Mouse (Mus musculus) adrenal gland, postnatal 25 days (tissue): ENCODE measurements around the gene Abca2. TPM values are rescaled to one million over a fixed set of nuclear protein-coding genes. Genes with fewer than 3 reads are reported as not detected.

ENCODE experiments used
- microRNA-seq, 2 experiments: library from miRNA; unstranded; fragments of <30 nt; microRNA quantifications; one replicate each; pipeline ENCODE4 v1.2.0; 2021
- total RNA-seq: library from RNA; stranded (reverse); gene quantifications from 2 replicates; pipeline ENCODE4 v1.2.3, GENCODE M21; 2021

Gene Abca2
- total RNA-seq, 1 experiment from 2014 or later = 40.5 TPM

Small RNAs within 50 kb of the gene (microRNA-seq; reads per million reads assigned to microRNA genes)
- 0.36 to 0.69 reads per million in 2 experiments for gene Mir3087

Other genes with a start within 250 kb of the Abca2 start
- gene Nrarp, start 247.9 kb upstream of the Abca2 start, total RNA-seq = 2.2 and 4.0 TPM in 2 replicates
- 28.1 and 33.9 TPM in 2 replicates for gene Tor4a, start 231.8 kb upstream of the Abca2 start, total RNA-seq
- 61.8 and 66.9 TPM in 2 replicates for gene Nelfb, start 217.2 kb upstream of the Abca2 start, total RNA-seq
- gene Stpg3, start 214.1 kb upstream of the Abca2 start, total RNA-seq = not detected in 2 replicates
- gene Fam166a, start 210.0 kb upstream of the Abca2 start, total RNA-seq = 0.46 TPM in 1 of 2 replicates, not detected in the other
- 247 and 303 TPM in 2 replicates for gene Tubb4b, start 204.0 kb upstream of the Abca2 start, total RNA-seq
- gene Slc34a3, start 194.3 kb upstream of the Abca2 start, total RNA-seq = not detected in 2 replicates
- gene Rnf224, start 191.9 kb upstream of the Abca2 start, total RNA-seq = not detected in 2 replicates
- 7.4 and 7.9 TPM in 2 replicates for gene Rnf208, start 186.4 kb upstream of the Abca2 start, total RNA-seq
- not detected in 2 replicates for gene Cysrt1, start 186.3 kb upstream of the Abca2 start, total RNA-seq
- 3.5 and 8.1 TPM in 2 replicates for gene AL732309.1, start 181.8 kb upstream of the Abca2 start, total RNA-seq
- 32.3 and 48.8 TPM in 2 replicates for gene Tmem203, start 173.3 kb upstream of the Abca2 start, total RNA-seq
- 10.0 and 10.7 TPM in 2 replicates for gene Tprn, start 166.1 kb upstream of the Abca2 start, total RNA-seq
- 35.1 and 47.7 TPM in 2 replicates for gene Ssna1, start 156.3 kb upstream of the Abca2 start, total RNA-seq
- 70.9 and 95.1 TPM in 2 replicates for gene Anapc2, start 156.2 kb upstream of the Abca2 start, total RNA-seq
- gene Tmem210, start 140.6 kb upstream of the Abca2 start, total RNA-seq = not detected in 2 replicates
- not detected in 2 replicates for gene Lrrc26, start 138.8 kb upstream of the Abca2 start, total RNA-seq
- gene Grin1, start 109.5 kb upstream of the Abca2 start, total RNA-seq = 9.0 and 12.6 TPM in 2 replicates
- 53.6 and 57.9 TPM in 2 replicates for gene Man1b1, start 96.4 kb upstream of the Abca2 start, total RNA-seq
- gene Dpp7, start 72.3 kb upstream of the Abca2 start, total RNA-seq = 24.6 and 31.8 TPM in 2 replicates
- gene Uap1l1, start 63.0 kb upstream of the Abca2 start, total RNA-seq = 10.7 and 18.8 TPM in 2 replicates
- 1.6 and 2.1 TPM in 2 replicates for gene Sapcd2, start 56.4 kb upstream of the Abca2 start, total RNA-seq
- 2.4 and 3.7 TPM in 2 replicates for gene Entpd2, start 32.8 kb upstream of the Abca2 start, total RNA-seq
- 120 and 134 TPM in 2 replicates for gene Npdc1, start 29.4 kb upstream of the Abca2 start, total RNA-seq
- gene Fut7, start 5.4 kb upstream of the Abca2 start, total RNA-seq = not detected in 2 replicates
- gene Clic3, start 28.1 kb downstream of the Abca2 start, total RNA-seq = not detected in 2 replicates
- 32.6 and 41.0 TPM in 2 replicates for gene Paxx, start 32.4 kb downstream of the Abca2 start, total RNA-seq
- gene Ptgds, start 41.3 kb downstream of the Abca2 start, total RNA-seq = 3.6 and 3.8 TPM in 2 replicates
- not detected in 2 replicates for gene Lcn12, start 65.2 kb downstream of the Abca2 start, total RNA-seq
- 99.9 and 103 TPM in 2 replicates for gene Fbxw5, start 72.0 kb downstream of the Abca2 start, total RNA-seq
- 1.7 and 3.3 TPM in 2 replicates for gene C8g, start 73.0 kb downstream of the Abca2 start, total RNA-seq
- gene Traf2, start 118.2 kb downstream of the Abca2 start, total RNA-seq = 29.2 and 30.2 TPM in 2 replicates
- 270 and 317 TPM in 2 replicates for gene Edf1, start 129.1 kb downstream of the Abca2 start, total RNA-seq
- gene Mamdc4, start 146.1 kb downstream of the Abca2 start, total RNA-seq = 4.6 and 17.3 TPM in 2 replicates
- 42.8 and 60.5 TPM in 2 replicates for gene Phpt1, start 146.5 kb downstream of the Abca2 start, total RNA-seq
- gene Ajm1, start 153.1 kb downstream of the Abca2 start, total RNA-seq = 1.6 and 2.6 TPM in 2 replicates
- gene Rabl6, start 179.8 kb downstream of the Abca2 start, total RNA-seq = 108 and 118 TPM in 2 replicates
- gene Ccdc183, start 189.0 kb downstream of the Abca2 start, total RNA-seq = not detected in 2 replicates
- gene Tmem141, start 193.3 kb downstream of the Abca2 start, total RNA-seq = 28.8 and 36.9 TPM in 2 replicates
- 2.6 and 2.7 TPM in 2 replicates for gene Fcna, start 199.3 kb downstream of the Abca2 start, total RNA-seq
- not detected in 2 replicates for gene Lcn8, start 224.4 kb downstream of the Abca2 start, total RNA-seq
- not detected in 2 replicates for gene Lcn5, start 229.2 kb downstream of the Abca2 start, total RNA-seq
- gene Lcn6, start 248.1 kb downstream of the Abca2 start, total RNA-seq = not detected in 2 replicates